Mouse (Mus musculus): ENCODE results near the gene Iqgap2.

Iqgap2 gene

DNA sequence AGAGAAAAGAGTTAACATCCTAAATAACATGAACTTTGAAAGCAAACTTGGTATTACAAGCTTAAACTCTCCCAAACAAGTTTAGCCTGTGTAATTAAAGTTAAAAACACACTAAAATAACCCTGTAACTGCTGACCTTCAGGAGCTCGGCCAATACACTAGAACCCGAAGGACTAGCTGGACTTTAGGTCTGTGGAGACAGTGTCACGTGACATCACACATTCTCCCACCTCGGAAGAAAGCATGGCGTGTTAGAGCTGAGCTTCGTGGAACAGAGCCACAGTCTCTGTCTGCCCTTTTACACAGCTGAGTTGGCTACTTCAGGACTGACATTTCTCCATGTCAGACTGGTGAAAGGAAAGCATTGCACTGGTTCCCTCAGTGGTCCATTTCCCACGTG, 4.3 kb downstream of the Iqgap2 start:
- DNase-seq (ENCODE audit: extremely low spot score, low read depth, low spot score): no peak

DNA sequence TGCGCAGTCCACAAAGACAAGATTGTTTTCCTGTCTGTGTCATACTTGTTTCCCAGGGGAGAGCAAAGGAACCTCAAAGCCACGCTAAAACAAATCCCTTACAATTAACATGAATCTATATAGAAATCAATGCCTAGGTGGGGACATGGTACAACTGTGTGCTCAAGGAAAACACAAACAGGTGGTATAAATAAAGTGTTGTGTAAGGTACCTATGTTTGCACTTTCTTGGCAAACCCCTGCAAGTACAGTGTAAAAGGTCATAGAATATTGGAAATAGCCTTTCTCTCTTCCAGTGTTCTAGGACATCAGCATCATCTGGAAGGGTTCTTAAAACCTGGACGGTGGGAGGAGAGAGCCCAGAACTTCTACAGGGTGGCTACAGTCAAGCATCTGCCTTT, 7.3 kb downstream of the Iqgap2 start:
- no peak for DNase-seq (ENCODE audit: extremely low spot score, low read depth, low spot score)

DNA sequence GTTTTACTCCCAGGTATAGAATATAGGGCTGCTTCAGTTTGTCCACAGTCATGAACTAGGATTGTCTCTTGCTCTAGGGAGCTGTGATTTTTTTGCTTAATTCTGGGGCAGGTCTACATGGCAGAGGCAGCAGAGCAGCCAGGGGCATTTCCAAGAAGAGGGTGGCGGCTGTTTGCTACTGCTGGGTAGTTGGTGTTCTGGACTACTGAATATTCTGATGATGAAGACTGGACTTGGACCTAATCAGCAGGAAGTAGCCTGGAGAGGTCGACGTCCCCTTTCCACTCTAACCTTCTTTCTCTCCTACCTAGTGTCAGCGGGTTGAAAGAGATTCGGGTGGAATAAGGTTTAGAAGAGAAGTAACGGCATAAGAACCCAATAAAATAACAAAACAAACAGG, 9.7 kb downstream of the Iqgap2 start:
- DNase-seq (ENCODE audit: extremely low spot score, low read depth, low spot score): no peak

DNA sequence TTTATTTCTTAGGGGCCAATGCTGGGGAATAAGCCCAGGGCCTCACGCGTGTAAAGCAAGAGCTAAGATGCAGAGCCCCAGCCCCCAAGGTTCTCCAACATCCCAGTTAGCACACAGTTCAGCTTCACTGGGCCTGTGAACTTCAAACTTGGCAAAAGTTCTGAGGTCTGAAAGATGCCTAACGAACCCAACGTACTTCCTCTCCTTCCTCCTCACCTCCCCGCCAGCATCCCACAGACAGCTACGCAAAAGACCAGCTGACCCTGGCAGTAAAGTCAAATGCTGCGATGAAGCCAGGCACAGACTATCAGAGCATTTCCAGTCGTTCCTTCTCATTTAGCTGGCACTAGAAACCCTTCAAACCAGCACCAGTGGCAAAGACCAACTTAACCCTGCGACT, 10.3 kb downstream of the Iqgap2 start:
- DNase-seq (ENCODE audit: extremely low spot score, low read depth, low spot score): no peak

DNA sequence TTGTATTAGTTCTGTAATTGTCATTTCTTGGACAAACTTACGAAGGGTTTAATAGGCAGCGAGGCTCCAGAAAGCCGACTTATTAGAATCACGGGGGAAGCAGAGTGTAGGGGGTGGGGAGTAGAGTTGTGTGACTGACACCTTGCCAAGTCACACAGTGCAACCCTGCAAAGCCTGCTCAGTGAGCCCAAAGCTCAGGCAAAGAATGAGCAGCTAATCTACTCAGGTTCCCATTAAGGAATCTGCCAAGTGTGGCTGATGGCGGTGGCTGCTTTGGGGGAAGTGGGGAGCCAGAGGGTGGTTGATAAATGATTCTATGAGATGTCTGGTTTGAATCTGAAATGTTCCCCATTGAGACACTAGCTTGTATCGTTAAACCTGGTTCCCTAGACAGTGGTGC, 11.1 kb downstream of the Iqgap2 start:
- DNase-seq (ENCODE audit: extremely low spot score, low read depth, low spot score): no peak

DNA sequence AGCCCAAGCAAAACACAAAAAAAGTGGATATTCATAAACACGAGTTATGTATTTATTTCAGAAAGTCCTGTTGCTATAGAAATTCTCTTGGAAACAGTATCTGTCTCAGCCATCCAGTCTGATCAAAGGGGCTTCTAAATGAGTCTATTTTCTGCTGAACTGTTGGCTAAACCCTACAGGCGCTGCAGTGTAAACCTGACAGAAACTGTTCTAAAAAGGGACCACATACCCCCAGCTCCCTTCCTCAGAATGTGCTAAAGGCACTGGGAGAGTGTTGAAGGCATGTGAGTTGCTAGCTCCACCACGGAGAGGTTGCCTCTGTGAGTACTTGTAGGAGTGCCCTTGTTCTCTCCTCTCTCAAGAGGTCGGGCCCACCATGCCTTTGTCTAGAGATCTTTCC, 19.7 kb downstream of the Iqgap2 start:
- no peak for DNase-seq (ENCODE audit: extremely low spot score, low read depth, low spot score)

DNA sequence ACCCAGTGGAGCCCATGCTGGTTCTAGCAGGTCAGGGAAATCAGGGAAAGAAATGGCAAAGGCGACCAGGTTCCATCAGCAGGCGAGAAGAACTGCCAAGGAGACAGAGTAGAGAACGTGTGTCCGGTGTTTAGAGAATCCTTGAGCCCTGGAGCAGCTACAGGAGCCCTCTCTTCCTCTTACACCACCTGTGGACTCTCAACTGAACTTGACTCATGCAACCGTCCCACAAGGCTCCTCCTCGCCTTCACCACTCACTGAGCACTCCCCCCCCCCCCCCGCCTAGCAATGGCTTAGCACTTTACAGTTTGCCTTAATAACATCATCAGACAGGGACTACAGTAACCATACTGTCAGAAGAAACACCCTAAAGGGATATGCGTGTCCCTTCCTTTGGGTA, 21.1 kb downstream of the Iqgap2 start:
- no peak for DNase-seq (ENCODE audit: extremely low spot score, low read depth, low spot score)

DNA sequence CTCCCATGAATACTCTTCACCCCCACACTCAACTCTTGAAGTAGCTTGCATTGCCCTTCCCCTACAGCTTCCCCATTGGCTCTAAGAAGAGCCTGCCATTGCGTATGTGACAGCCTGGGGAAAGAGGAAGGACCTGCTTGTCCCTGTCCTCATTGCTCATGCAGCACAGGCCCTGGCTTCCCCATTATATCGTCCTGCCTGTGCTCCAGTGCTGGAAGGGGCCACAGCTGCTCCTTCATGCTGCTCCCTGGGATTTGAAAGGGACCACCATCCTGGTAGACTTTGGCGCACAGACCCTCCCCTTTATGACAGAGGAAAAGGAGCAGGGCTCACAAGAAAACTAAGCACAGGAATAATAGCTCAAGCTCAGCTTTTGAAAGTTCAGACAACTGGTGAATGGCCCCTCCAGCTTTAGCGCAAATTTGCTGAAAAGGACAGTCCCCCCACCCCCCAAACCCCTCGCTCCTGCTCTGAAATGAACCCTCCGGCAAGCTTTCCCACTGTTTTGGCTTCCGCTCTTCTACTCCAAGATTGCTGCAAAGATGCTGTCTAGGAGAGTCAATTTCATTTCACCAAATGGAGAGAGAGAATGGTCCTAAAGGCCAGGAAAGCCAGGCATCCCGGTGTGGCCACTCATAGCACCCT, 22.7 kb downstream of the Iqgap2 start:
- DNase-seq (ENCODE audit: extremely low spot score, low read depth, low spot score): no peak

DNA sequence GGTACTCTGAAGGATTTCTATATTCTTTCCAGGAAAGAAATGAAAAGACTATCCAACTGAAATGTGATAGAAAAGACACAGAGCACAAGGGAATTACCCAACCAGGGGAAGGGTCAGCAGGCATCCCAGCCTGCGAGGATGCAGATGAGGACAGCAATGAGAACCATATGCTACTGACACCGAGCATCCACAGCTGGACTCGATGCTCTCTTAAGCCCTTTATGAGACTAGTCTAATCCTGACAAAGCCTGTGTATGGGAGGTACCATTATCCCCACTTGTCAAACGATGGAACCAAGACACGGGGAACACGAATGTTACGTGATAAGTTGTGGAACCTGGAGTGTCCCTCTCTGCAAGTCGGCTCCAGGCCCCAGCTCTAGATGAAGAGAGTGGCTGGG, 29.5 kb downstream of the Iqgap2 start:
- no peak for DNase-seq (ENCODE audit: extremely low spot score, low read depth, low spot score)

DNA sequence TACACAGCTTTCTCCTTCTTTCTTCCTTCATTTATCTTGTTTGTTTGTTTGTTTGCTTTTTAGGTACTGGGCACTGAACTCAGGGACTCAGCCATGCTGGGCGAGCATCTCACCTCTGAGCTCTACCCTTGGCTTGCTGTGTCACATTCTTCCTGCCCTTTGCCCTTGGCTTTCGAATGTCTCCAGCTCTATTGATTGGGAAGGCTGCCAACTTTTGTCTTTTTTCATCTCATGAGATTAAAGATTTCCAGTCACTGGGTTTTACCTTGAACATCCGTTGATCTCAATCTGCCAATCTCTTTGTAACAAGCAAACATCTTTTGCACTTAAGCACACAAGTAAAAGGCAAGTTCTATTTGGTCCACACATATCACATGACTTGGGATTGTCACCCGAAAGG, 32.5 kb downstream of the Iqgap2 start:
- no peak for DNase-seq (ENCODE audit: extremely low spot score, low read depth, low spot score)

DNA sequence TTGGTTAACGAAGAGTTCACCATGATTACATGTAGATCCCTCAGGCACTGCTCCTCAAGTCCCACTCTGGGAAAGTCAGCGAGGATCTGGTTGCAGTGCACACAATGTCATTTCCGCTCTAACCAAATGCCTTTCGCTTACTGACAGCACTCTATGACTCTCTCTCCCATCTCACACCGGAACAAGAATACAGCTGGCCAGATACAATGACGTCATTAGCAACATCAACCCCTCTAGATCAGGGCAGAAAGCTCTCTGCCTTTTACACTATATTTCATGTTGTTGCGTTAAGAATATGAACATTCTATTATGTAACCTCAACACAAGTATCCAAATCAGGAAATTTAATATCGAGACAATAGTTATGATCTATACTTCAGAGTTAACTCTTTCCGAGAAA, 32.9 kb downstream of the Iqgap2 start:
- no peak for DNase-seq (ENCODE audit: extremely low spot score, low read depth, low spot score)

DNA sequence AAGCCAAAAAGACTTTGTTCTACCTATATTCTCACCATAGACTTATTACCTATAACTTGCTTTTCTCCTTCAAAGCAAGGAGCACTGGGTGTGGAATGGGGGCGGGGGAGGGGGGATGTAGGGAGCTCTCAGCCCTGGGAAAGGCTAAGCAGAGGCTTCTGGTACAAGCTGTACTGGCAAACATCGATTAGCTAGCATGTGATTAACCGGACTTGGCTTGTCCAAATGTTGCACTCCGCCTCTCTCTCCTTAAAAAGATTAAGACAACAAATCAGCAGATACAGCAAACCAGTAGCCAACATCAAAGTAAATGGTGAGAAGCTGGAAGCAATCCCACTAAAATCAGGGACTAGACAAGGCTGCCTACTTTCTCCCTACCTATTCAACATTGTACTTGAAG, 36.2 kb downstream of the Iqgap2 start:
- no peak for DNase-seq (ENCODE audit: extremely low spot score, low read depth, low spot score)

DNA sequence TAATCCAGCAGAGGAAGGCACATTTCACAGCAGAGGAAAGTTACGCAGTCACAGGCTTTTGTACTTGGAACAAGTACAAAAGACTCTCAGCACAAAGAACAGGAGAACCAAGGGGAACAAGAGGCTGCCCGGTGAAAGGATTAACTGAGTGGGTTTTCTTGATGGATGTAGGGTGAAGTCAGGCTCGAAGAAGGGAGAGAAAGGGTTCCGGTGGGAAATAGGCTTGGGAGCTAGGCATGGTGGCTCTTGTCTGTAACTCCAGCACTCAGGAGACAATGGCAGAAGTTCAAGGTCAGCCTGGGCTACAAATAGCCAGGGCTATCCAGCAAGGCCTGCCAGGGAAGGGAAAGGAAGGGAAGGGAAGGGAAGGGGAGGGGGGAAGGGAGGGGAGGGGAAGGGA, 40.1 kb downstream of the Iqgap2 start:
- no peak for DNase-seq (ENCODE audit: extremely low spot score, low read depth, low spot score)

DNA sequence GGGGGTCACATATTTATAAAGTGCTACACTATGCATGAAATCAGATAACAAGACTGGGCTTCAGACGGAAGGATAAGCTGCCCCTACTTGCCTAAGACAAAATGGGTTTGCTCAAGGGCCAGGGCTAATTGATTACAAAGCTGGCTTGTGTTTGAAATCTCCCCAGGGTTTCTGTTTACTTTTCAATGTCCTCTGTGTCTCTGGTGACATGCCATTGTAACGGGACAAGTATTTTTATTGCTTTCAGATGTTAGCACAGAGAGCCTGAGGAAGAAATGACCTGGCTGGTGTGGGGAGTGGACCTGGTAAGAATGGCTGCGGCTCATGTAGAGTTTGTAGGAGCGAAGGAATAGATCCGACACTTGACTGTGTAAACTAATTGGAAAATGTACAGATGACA, 41.3 kb downstream of the Iqgap2 start:
- DNase-seq (ENCODE audit: extremely low spot score, low read depth, low spot score): peak; percentile 14

DNA sequence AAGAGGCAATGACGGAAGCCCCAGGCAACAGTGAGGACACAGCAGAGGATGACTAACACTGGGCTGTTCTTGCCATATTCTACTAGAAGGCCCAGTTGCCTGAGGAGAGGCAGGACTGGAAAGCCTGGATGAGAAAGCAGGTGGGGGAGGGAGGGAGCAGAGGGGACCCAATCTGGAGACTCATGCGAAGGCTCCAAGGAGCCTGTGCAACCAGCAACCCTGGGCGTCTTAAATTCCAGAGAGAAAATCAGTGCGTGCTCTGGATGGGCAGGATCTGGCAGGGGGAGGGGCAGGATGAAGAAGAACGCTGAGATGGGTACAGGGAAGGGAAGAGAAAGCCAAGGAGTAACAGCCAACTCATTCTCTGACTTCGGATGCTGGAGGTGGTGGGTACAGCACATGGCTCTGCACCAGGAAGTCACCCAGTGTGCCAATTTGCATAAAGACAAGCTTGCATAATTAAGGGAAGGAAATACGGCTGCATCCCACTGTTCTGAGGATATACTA, 42.2 kb downstream of the Iqgap2 start:
- no peak for DNase-seq (ENCODE audit: extremely low spot score, low read depth, low spot score)

DNA sequence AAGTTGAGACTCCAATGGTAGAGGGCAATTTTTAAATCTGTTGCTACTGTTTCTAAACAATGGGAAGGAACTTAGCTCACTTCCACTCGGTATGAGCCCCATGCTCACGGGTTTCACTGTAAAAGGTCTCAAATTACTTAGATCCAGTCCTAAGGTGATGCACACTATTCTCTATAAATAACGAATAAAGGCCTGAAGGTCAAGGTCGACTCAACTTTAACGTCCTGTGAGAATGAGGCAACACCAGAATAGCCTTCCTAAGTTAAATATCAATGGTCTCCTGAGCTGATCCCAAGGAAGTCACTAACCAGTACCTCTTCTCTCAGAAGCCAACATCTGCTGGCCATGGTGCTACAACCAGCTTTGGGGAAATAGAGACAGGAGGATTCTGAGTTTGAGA, 45.4 kb downstream of the Iqgap2 start:
- no peak for DNase-seq (ENCODE audit: extremely low spot score, low read depth, low spot score)

DNA sequence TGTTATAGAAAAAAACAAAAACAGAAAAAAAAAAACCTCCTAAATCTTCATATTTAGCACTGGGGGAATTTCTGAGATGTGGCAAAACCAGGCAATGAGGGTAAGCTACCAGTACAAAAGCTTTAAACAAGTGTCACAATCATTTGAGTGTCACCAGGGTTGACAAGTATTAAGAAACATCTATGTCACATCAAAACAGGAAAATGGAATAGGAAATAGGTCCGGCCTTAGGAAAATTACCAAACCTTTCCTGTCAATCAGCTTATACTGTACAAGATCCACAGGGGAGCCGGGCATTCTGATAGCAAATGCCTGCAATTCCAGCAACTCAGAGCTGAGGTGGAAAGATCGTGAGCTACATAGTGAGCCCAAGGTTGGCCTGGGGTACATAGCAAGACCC, 46.8 kb downstream of the Iqgap2 start:
- DNase-seq (ENCODE audit: extremely low spot score, low read depth, low spot score): no peak

DNA sequence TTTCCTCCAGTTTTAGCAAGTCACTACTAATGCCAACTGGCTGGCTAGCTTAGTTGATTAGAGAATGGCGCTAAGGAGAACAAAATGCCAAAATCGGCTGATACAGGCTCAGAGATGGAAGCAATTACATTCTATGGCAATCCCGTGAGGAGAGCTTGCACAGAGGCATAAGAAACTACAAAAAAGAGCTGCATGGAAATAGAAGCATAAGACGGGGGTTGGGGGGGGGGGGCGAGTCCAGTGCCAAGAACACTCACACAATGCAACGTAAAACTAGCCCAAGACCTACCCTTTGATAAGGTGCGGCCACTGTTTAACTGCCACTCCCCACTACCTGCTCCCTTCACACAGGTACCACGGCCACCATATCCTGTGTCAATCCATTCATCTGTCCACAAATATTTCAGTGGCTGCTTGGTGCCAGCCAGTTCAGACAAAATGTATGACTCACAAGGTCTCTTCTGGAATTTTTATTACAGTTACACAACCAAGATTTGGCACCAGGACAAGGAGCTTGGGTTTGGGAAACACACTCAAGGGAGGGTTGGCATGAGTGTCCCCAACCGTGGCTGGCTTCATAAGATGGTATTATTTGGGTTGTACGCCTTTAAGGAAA, 48.2 kb downstream of the Iqgap2 start:
- DNase-seq (ENCODE audit: extremely low spot score, low read depth, low spot score): no peak

DNA sequence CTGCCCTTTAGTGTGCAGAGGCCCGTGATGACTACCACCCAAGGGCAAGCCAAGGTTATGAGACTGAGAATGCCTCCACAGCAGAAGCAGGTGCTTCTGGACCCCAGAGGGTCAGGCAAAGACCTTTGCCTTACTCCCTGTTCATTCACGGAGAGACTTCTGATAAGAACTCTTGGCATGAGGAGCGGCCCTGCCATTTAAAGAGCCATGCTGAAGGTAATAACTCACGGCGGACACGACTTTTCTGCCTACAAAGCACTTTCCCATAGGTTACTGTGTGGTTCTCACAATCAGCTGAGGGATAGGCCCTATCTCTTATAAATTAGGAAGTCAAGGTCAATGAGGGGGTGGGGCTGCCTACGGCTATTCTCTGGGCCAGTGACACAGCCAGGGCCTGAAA, 48.9 kb downstream of the Iqgap2 start:
- no peak for DNase-seq (ENCODE audit: extremely low spot score, low read depth, low spot score)

DNA sequence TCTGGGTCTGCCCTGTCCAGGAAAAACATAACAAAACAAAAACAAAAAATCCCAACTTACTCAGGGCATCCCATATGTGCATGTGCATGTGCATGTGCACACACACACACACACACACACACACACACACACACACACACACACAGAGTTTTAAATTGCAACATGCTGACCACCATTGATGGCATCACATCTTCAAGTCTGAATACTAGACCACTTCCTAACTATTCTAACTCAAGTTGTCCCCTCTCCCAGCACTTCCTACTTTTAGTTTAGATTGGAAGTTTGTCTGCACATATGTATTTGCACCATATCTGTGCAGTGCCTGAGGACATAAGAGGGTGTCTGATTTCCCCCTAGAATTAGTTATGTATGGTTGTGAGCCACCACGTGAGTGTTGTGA, 49.8 kb downstream of the Iqgap2 start:
- DNase-seq (ENCODE audit: extremely low spot score, low read depth, low spot score): no peak

DNA sequence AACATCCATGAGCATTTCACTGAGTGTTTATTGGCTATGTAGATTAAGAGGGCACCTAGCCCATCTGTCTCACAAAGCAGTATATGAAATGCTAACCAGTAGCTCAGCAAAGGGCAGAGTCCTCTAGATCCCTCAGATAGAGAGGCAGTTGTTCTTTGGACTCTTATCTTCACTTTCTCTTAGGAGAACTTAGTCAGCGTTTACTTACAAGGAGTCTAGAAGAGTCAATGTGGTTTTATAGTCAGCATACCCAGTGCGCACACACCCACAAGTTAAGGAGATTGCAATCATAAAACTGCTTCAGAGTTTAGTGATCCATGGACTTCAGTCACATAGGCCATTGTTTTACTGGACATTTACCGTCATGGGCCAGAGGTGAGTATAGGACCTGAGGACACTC, 54.8 kb downstream of the Iqgap2 start:
- DNase-seq (ENCODE audit: extremely low spot score, low read depth, low spot score): no peak

DNA sequence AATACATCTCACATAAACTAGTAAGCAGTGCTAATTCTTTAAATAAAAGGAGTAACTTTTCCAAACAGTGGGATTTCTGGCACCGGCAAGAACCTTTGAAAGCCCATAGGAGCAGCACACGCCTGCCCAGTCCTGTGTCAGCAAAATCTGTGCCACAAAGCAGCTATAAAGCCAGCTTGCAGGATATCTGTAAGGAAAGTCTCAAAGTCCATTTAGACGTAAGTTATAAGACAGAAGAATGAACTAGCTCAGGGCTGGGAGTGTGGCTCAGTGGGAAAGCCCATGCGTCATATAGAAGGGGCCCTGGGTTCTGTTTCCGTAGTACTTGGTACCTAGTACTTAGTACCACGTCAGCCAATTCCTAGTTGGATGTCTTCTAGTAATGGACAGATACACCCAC, 58.2 kb downstream of the Iqgap2 start:
- DNase-seq (ENCODE audit: extremely low spot score, low read depth, low spot score): no peak

DNA sequence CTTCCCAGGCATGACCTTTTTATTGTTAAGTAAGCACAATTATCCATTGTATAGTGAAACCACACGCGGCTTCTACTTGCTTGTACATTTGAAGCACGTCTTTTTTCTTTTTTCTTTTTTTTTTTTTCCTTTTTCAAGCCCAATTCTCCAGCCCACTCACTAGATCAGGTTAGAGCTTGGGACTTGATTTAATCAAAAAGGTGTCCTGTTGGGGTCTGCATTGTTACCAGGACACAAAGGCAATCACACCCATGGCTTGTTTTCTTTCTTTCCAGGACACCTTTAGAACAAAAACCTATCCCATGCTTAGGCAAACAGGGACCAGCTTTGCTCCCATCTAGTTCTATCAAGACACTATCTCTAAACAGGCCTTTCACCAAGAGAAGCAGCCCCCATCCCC, 59.0 kb downstream of the Iqgap2 start:
- DNase-seq (ENCODE audit: extremely low spot score, low read depth, low spot score): no peak

Measured in hindlimb bud, embryonic 11.5 days (tissue).